Comparison of ENCODE assay signal across 8 mouse cellular contexts in the genomic region with DNA sequence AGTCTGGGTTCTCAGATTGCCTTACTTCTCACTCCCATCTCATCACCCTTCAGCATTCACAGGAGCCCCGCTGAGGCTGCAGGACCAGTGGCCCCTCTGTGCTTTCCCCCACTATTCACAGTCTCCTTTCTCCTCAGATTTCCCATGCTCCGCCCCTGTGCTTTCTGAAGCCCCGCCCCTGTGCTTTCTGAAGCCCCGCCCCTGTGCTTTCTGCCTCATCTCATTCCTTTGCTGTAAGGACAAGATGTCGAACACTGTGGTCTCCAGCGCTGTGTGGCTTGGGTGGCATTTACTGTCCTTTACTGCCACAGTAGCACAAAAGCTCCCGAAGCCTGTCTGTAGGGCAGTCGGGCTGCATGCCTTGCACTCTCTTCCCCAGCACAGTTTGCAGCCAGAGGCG.
DNase-seq lines count a peak whose midpoint lies in the region; ATAC-seq lines count a peak whose summit lies in the region.

No protein-coding gene starts in this region.

- peak overlapping the region; percentile 42 for H3K4me2 ChIP-seq in intestine, embryonic 14.5 days (ENCODE audit: low read length)

- no peak overlapping the region for H3K9ac ChIP-seq in intestine, embryonic 14.5 days (ENCODE audit: low read length)

- under 1% methylated on average over 9 of the region's 9 CpGs for WGBS in heart, embryonic 10.5 days
- WGBS in intestine, embryonic 14.5 days, result 1% methylated on average over 9 of the region's 9 CpGs

- no peaks in the 10 kb centered on the region for H3K36me3 ChIP-seq in heart, embryonic 10.5 days
- H3K36me3 ChIP-seq in intestine, embryonic 14.5 days (ENCODE audit: control insufficient read depth, insufficient read depth, low read length), result no peaks in the 10 kb centered on the region

- peaks cover 20% of the 10 kb centered on the region; the same call in 1 of the 2 replicates for H3K4me1 ChIP-seq in heart, embryonic 10.5 days
- H3K4me1 ChIP-seq in intestine, embryonic 14.5 days (replicated peaks; ENCODE audit: control insufficient read depth, insufficient read depth, low read length), result no peaks in the 10 kb centered on the region

- H3K4me3 ChIP-seq in heart, embryonic 10.5 days, result peak overlapping the region; percentile 46
- H3K4me3 ChIP-seq in intestine, embryonic 14.5 days (ENCODE audit: low read depth, low read length), result peak overlapping the region; percentile 20; the same call in 1 of the 2 replicates

- no peaks in the 10 kb centered on the region for H3K9me3 ChIP-seq in heart, embryonic 10.5 days
- H3K9me3 ChIP-seq in intestine, embryonic 14.5 days (ENCODE audit: control insufficient read depth, low read length), result no peaks in the 10 kb centered on the region

- ATAC-seq in intestine, embryonic 14.5 days (replicated peaks; ENCODE audit: low FRiP score, low TSS enrichment, low read depth), result no peak
- ATAC-seq in megakaryocyte-erythroid progenitor cell, adult 5-6 weeks (replicated peaks; ENCODE audit: low FRiP score, low TSS enrichment, poor library complexity, severe bottlenecking), result 0 out of 2 replicates have a peak, but pooled peaks have one; percentile 48

- peak overlapping the region; percentile 39; the same call in 1 of the 2 replicates for H3K27ac ChIP-seq in heart, embryonic 10.5 days
- H3K27ac ChIP-seq in intestine, embryonic 14.5 days (ENCODE audit: low read depth), result no peak overlapping the region

- H3K27me3 ChIP-seq in heart, embryonic 10.5 days (ENCODE audit: insufficient read depth, poor library complexity, severe bottlenecking), result peaks cover 45% of the 10 kb centered on the region
- H3K27me3 ChIP-seq in intestine, embryonic 14.5 days (replicated peaks; ENCODE audit: control insufficient read depth, insufficient read depth, low read length), result no peaks in the 10 kb centered on the region

- no peak for DNase-seq in heart, embryonic 10.5 days (ENCODE audit: low spot score)
- DNase-seq in heart, adult 9 months (ENCODE audit: low spot score in 2 of 2), result no peak
- peak; percentile 73 for DNase-seq in embryo, embryonic 11 days
- DNase-seq in intestine, embryonic 14.5 days (ENCODE audit: low spot score), result peak; percentile 81
- peak; percentile 45 to 48 for DNase-seq in thymus, postnatal 36 days
- DNase-seq in cerebellum, adult 9-10 months, result no peak
- DNase-seq in cerebellum, adult 11-12 months, result no peak

Comparison
In these comparisons a context has a peak if more than half of its experiments do, and no peak if none do; other contexts are left out.
1. DNase-seq: peak in embryo, embryonic 11 days (single experiment), intestine, embryonic 14.5 days (single experiment) and thymus, postnatal 36 days (2 of 2); none in heart, embryonic 10.5 days (single experiment), heart, adult 9 months (0 of 2), cerebellum, adult 9-10 months (single experiment) and cerebellum, adult 11-12 months (single experiment).